Mouse (Mus musculus): ENCODE measurements at regions not wholly inside any gene's neighbourhood (a gene's known extent, or its start where the extent isn't known, plus 50 kb on each side); places are given as distances from the start of the nearest gene placed in this dataset.

DNA sequence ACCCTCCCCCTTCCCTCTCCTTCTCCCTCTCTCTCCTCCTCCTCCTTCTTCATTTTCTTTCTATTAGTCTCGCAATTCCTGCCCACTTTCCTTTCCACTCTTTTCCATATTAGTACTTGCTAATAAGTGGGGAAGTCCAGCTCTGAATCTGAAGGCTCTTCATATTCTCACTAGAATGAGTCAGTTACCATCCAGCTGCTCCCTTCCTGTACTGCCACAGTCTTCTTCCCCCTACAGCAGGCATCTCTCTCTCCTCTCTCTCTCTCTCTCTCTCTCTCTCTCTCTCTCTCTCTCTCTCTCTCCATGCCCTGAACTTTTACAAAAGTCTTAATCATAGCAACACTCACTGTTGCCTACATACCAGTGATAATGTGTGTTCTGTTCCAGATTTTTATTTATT lies 226.6 kb upstream of the Pter start:
- no peak for DNase-seq (ENCODE audit: low spot score in 2 of 2)

DNA sequence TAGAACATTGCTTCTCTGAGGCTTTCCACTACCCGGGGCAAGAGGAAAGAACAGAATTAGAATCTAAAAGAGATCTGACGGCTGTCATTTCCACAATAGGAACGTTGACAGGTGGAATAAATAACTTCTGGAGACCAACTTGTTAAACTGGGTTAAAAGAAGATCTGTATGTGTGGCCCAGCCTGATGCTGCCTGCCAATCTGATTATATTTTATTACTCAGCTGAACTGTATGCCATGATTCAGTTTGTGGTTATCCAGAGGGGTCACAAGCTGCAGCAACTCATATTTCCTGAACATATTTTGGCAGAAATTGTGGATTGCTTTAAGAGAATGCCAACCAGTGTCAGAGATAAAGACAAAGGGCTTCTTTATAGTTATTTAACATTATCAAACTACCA lies 224.5 kb upstream of the Pter start:
- DNase-seq (ENCODE audit: low spot score in 2 of 2) = no peak

DNA sequence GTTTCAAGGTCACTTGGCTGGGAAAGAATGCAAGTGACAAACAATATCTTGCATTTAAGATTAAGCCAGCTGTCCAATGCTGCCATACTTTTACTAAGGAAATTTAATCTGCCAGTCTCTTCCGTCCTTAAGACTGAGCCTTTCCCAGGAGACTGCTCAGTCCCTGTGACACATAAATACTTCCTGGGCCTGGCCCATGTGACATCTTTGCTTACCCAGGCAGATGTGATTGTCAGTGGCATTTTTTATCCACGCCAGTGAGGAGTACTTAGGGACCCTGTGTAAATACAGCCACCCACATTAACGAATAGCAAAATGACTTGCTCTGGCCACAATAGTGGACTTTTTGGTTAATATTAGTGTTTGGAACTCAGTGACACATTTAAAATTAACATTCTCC lies 216.3 kb upstream of the Pter start:
- no peak for DNase-seq (ENCODE audit: low spot score in 2 of 2)

DNA sequence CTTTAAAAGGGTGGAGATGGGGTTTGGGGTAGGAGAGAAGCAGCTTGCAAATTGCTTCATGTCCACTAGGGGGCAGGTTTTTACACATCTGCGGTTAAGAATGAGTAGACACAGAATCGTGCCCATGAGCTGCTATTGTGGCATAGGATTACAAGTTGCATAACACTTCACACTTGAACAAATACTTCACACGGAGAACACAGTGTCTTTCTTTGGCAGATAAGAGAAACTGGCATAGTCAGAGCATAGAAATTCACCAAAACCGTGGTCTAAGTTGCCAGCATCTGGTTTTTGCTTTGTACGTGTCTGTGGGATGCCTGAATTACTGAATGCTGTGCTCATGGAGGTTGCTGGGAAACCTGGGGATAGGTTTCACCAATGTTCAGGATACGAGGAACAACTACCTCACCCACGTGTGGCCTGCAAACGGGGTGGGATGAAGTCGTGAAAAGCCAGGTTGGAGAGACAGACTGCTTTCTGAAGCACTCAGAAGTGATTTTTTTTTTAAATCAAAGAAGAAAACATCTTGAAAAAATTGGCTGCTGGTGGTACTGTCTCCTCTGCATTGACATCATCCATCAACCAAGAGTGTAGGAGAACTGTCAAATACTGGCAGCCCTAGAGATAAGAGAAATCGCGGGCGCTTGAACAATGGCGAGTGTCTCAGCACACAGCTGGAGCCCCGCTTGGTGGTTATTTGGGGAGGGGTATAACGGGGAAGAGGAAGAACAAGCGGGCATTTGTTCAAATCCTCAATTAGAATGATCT lies 214.5 kb upstream of the Pter start:
- DNase-seq (ENCODE audit: low spot score in 2 of 2) = peak in 1 of 2 experiments; percentile 35

DNA sequence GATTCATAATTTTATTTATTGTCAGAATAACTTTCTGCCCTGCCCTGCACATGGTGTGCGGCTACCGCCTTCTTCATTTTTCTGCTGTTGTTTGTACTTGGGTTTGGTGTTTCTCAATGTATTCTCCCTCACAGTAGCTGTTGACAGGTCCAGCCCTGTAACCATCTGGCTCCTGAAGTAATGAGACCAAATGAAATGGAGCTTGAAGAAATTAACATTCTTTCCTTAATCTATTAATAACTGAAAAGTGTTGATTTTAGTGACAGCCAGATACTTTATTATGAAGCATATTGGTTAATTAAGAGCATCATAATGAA lies 214.0 kb upstream of the Pter start:
- DNase-seq (ENCODE audit: low spot score in 2 of 2) = peak in 1 of 2 experiments; percentile 1

DNA sequence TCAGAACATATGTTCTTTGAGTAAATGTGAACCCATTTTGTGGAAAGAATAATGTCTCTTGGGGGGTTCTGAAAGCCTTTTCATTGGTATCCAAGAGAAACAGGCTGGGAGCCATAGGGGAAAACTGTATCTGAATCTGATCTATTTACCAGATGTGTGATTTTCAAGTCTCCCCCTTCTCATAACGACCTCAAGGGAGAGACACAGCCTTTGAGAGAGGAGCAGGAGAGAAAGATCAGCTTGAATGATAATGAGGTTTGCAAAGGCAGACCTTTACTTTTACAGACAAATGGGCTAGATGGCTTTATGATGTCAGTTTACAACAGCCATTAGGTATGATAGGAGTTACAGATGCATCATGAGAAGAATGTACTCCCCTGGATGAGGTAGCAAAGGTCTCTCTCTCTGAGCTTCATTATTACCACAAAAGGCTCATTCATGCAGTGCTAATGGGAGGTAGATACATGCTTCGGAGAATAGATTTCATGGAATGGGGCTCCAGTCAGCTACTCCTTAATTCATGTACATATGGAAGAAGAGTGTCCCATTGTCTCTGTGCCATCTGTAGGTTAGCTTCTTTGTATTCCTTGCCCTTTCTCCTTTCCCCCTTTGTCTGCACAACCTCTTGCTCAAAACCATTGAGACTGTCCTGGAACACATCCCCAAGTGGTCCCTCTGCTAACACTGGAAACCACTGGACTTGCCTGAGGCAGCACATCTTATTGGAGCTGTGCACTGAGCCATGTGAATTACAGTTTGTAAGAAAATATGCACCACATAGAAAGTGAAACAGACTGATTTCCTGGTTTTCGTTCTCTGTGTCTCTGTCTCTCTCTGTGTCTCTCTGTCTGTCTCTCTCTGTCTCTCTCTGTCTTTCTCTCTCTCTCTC lies 207.5 kb upstream of the Pter start:
- no peak for DNase-seq (ENCODE audit: low spot score in 2 of 2)

DNA sequence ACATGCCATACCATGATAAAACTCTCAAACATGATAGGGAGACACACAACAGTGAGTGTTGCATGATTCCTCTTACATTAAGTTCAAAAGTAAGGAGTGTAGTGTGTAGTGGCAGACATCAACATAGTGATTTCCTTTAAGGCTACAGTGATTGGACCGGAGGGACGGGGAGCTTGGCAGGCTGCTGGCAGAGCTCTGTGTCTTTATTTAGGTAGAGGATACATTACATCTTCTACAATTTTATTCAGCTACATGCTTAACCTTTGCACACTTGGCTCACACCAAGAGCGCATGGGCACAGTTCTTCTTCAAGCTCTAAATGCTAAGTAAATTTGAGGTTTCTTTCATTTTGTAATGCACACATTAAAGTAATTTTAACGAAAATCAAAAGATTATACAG lies 194.6 kb upstream of the Pter start:
- DNase-seq (ENCODE audit: low spot score in 2 of 2) = no peak

DNA sequence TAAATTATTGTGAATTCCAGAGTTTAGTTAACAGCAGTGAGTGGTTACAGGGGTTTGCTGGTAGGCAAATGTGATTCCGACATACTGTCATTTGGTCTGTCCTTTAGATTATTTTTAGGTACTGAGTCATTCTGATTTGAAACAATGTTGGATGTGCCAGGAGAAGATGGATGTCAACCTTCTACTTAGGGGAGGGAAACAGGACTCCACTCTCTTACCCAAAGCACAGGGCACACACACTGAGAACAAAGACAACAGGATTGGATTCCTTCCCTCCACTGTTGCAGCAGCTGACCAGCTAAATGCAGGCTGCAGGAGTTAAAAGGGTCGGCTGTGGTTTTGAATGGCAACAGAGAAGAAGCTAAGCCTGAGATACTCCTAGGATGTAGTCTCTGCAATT lies 186.7 kb upstream of the Pter start:
- no peak for DNase-seq (ENCODE audit: low spot score in 2 of 2)

DNA sequence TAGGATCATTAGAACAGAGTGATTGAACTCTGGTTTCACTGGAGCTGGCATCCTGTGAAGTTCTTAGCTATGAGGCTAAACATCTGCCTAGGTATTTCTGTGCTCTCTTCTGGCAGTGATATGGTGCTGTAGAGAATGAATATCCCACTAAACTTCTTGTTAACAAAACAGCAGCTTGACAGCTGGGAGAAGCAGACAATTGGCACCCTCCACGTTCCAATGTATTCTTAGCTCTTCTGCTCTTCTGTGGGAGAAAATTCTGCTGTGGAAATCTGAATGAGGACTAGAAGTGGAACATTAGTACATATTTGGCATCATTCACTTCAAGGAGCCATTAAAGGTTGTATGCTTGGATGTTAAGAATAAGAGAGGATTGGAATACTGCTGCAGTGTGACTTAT lies 177.0 kb upstream of the Pter start:
- no peak for DNase-seq (ENCODE audit: low spot score in 2 of 2)

DNA sequence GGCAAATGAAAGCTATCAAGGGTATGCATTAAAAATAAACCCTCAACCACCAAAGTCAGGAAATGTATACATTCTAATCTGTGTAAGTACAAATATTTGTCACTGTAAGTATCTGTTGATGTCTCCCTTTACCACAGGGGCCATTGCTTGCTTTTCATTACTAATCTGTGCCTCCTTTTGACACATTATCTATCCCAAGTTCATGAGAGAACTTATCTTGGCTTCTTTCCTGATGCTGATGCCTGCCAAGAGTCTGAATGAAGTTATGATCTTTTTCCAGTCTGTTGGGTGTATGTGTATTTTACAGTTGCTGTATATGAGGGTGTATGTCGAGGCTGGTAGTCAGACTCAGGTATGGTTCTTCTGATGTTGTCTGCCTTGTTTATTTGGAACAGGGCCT lies 165.0 kb upstream of the Pter start:
- DNase-seq (ENCODE audit: low spot score in 2 of 2) = no peak

DNA sequence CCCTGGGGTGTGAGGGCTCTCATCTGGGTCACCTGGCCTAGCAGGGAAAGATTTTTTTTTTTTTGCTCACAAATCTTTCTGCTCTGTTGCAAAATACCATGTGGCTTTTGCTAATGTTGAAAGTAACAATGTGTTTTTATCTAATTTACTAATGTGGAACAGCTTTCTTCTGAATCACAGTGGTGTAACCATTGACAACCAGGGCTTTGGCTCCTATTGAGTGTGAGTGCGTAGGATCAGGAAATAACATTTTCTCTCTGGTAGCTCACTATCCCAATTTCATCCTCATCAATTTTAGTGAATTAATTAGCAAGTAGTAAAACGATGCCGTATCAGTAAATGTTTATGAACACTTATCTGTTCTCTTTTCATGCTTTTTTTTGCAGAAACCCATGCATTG lies 163.9 kb upstream of the Pter start:
- no peak for DNase-seq (ENCODE audit: low spot score in 2 of 2)

DNA sequence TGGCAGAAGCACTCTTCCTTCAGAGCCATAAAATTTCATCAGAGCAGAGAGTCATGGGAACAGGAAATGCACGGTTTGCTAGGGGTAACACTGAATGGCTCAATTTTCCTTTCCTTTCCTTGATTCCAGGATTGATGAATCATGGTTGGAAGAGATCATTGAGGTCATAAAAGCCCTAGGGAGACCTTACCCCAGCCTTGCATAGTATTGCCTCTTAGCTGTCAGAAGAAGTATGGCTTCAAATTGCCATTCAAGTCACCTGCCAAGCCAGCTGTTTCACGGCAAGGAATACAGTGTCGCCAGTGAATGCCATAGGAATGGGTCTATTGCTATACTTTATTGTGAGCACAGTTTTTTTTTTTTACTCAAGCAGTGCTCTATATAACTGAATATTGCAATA lies 162.4 kb upstream of the Pter start:
- DNase-seq (ENCODE audit: low spot score in 2 of 2) = no peak

DNA sequence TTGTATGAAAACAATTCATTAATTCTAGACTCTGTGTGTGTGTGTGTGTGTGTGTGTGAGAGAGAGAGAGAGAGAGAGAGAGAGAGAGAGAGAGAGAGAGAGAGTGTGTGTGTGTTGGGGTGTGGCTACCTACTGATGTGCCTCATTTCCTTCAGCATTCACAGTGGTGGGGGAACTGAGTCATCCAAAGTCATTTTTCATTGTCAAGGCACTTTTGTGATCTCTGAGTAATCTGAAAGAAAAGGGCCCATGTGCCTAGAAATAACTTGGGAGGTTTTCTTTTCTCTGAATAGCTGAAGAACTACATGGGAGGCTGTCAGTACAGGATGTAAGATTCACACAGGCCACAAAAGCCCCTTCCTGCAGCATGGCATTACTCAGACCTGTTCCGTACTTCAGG lies 159.3 kb upstream of the Pter start:
- no peak for DNase-seq (ENCODE audit: low spot score in 2 of 2)

DNA sequence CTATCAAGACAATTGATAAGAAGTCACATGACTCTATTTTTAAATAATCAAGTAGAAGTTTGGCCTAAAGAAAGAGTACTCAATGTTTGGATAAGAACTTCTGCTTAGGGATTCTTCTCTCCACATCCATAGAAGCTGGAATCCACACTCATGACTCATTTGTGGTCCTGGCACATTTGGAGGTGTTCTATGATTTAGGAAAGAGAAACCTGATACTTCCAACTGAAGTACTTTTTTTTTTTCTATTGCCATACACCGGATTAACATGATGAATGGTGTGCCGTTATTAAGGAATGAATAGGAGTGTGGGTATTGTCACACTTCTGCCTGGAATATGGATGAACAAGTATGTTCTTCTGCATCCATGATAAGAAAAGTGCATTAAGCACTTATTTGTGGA lies 158.5 kb upstream of the Pter start:
- DNase-seq (ENCODE audit: low spot score in 2 of 2) = no peak

DNA sequence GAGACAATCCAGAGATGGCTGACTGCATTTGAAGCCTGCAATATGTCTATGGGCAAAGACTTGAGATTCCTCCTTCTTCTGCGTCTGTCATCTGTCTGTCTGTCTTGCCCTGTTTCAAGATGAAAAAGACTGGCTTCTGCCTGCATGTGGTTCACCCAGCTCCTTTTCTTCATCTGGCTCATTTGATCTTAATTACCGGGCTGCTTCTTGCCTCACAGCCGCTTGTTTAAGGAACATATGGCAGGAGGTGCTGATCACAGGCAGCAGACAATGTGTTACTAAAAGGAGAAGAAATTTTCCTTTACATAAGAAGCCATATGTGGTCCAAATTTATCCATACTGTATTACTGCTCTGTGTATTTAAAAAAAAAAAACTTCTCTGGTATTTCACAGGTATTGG lies 147.0 kb upstream of the Pter start:
- DNase-seq (ENCODE audit: low spot score in 2 of 2) = no peak

DNA sequence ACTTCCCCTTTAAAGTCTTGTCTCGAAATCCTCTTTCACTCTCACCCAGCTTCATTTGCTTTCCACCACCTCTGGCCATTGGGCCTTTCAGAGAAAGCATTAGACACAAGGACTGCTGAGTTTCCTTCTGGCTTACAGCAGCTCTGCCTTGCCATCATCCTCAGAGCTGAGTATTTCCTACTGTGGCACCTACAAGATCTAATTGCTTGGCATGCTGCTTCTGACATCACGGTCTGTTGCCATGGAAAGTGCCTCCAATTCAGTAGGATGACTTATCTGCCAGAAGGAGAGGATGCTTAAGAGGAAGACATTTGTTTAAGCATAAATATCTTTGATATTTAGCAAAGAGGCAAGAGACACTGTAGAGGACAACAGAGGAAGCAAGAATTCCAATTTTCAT lies 146.1 kb upstream of the Pter start:
- DNase-seq (ENCODE audit: low spot score in 2 of 2) = no peak

DNA sequence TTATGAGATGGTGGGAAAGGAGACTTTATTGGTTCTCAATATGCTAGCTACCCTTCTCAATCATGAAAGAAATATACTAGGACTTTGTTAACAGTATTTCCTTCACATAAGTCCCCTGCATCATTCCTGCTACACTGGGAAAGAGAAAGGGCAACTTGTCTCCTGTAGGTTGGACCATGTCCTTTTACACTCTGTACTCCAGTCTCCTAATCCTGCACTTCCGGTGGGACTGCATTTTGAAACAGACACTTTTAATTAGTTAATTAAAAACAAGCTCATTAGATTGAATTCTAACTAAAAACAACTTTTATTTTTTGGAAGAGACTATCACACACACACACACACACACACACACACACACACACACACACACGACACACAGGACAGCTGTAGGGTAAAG lies 131.2 kb upstream of the Pter start:
- no peak for DNase-seq (ENCODE audit: low spot score in 2 of 2)

DNA sequence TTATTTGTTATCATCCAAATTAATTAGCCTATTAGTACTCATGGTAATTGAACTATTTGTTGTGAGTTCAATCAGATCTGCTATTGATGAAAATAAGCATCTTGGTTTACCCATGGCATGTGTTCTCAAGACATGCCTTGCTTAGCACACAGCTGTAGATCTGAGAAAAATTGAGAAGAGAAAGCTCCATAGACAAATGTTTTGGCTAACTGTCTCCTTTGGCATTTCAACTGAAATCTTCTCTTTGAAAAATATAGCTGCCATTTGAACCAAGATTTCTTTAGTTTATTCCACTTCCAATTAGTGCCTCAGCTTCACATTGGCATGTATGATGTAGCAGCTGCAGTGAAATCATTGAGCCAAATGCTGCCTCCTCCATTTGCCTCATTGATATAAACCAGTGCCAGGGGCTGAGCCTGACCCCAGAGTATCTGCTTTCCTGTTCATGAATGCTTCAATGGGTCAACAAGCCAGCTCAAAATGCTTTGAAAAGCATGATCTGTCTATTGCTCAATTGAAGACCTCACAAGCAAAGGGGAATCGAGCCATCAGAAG lies 126.1 kb upstream of the Pter start:
- DNase-seq (ENCODE audit: low spot score in 2 of 2) = no peak

DNA sequence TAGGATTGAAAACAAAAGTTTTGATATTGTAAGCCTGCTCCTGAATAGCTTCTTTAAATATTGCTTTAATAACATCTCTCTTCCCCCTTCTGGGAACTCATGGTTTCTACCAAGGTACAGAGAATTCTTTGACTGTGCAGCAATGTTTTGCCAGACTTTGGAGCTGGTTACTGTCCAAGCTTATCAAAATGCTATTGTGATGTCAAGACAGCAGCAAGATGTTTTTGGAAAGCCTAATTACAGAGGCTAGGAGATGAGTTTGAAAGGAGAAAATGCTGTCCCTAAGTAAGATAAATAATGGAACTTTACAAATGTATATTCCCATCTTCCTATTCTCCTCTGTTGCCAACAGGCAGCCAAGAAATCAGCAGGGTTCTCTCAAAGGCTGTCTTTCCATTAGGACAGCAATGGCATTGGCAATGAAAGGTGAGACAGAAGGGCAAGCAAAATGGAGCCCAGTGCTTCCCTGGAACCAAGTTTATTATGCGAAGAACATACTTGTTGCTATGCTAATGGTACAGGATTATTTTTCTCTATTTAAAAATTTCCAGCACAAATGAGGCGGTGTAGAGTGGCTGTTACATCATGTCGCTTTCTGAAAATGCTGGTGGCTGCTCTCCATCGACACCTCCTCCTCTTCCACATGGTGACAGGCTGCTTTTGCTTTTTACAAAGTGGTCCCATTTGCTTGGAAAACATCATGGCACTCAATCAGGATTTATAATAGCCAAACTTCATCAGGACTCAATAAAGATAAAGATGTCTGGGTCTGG lies 124.5 kb upstream of the Pter start:
- DNase-seq (ENCODE audit: low spot score in 2 of 2) = no peak

DNA sequence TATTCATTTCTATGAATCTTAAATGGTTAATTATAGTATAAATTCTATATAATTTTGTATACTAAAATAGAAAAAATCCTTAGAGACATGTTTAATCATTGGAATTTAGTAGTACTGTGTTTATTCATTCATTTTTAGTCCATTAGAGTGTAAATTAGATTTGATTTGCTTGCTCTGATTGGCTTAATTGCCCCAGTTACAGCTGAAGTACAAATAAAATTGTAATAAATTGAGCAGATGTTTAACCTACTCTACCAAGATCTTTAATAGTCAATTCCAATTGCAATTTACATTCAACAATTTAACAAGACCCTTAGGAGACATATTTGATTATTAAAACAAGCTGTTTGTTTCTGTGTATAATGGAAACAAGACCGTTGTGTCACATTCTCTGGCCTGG lies 121.2 kb upstream of the Pter start:
- DNase-seq (ENCODE audit: low spot score in 2 of 2) = no peak

DNA sequence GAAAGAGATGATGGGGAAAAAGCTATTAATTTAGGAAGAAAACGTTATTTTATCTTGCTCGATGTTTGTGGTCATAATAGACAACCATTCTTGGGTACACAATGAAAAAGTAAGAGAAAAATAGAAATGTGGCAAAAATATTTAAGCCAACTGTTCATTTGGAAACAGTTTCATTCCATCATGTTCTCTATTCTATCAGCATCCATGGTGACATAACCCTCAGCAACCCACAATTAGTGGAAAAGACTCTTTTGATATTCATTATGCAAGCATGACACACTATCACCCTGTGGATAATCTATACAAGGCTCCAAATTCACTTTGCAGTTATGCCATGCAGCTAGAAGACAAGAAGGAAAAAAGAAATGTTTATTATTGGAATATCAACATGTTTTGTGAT lies 118.7 kb upstream of the Pter start:
- DNase-seq (ENCODE audit: low spot score in 2 of 2) = no peak

DNA sequence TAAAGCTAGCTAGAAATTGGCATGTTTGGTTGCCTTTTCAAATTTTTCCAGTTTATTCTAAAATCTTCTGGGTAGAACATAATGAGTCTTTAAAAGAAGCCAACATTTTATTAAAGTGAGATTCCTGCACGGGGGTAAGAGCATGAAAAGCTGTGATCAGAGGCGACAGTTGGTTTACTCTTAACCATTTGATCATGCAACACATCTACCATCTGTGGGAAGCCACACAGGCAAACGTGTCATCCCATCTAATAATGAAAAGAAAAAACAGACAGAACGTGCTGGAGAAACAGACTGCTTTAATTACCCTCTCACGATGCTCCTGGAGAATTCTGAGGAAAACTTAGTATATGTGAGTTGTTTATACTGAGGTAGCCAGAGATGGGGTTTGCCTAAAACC lies 115.4 kb upstream of the Pter start:
- no peak for DNase-seq (ENCODE audit: low spot score in 2 of 2)

Data from cerebellum, postnatal 4 days (tissue).